Mouse (Mus musculus) liver, embryonic 16.5 days (tissue): ENCODE results near the gene Yipf3. TPM values are rescaled to one million over a fixed set of nuclear protein-coding genes. Genes with fewer than 3 reads are reported as not detected.

Experiments used
- ATAC-seq: fragments of 200-750 bp; cut with Nextera tagmentation; 2 replicates; pipeline ENCODE4 v1.8.0; 2017; ENCODE audit warnings: low read depth, mild to moderate bottlenecking, moderate number of reproducible peaks, moderate library complexity
- H3K27ac ChIP-seq: fragments of 300-500 bp; sonication (generic); 2 replicates; pipeline ENCODE4 v1.5.1; 2014; ENCODE audit warnings: mild to moderate bottlenecking, low read length
- H3K27me3 ChIP-seq: fragments of 300-500 bp; sonication (generic); 2 replicates; pipeline ENCODE4 v1.6.1; 2014; ENCODE audit warnings: low read depth, low read length, mixed read lengths; ENCODE audit not compliant: control insufficient read depth, insufficient read depth
- H3K36me3 ChIP-seq: fragments of 300-500 bp; sonication (generic); 2 replicates; pipeline ENCODE4 v1.6.1; 2014; ENCODE audit warnings: mild to moderate bottlenecking; ENCODE audit not compliant: control insufficient read depth, insufficient read depth
- H3K4me1 ChIP-seq: fragments of 300-500 bp; sonication (generic); 2 replicates; pipeline ENCODE4 v1.6.1; 2014; ENCODE audit warnings: low read depth, low read length, mixed read lengths; ENCODE audit not compliant: control insufficient read depth
- H3K4me2 ChIP-seq: fragments of 300-500 bp; sonication (generic); 2 replicates; pipeline ENCODE4 v1.6.1; 2014; ENCODE audit warnings: low read depth, low read length, mixed read lengths
- H3K4me3 ChIP-seq: fragments of 300-500 bp; sonication (generic); 2 replicates; pipeline ENCODE4 v1.5.1; 2014; ENCODE audit warnings: low read depth, mild to moderate bottlenecking, low read length
- H3K9ac ChIP-seq: fragments of 300-500 bp; sonication (generic); 2 replicates; pipeline ENCODE4 v1.6.1; 2014; ENCODE audit warnings: low read depth, low read length
- H3K9me3 ChIP-seq: fragments of 300-500 bp; sonication (generic); replicated peaks from 2 replicates; pipeline ENCODE4 v1.6.1; 2016; ENCODE audit warnings: low read length; ENCODE audit not compliant: control insufficient read depth
- WGBS: fragments of 180-500 bp; shearing (Covaris S2); extraction: QIAGEN DNeasy Blood & Tissue Kit; methylation state at CpG from one replicate; pipeline ENCODE4 v1.1.7; 2014; ENCODE audit not compliant: insufficient replicate concordance; 5-methylcytosine and 5-hydroxymethylcytosine counted together
- polyA plus RNA-seq: library from polyadenylated mRNA; unstranded; fragments of >200 nt; fragmentation: Nextera tagmentation; extraction: Ambion mirVana; gene quantifications from 2 replicates; pipeline ENCODE4 v1.2.1, GENCODE M21; 2015

Yipf3 gene
- polyA plus RNA-seq, 1 experiment from 2014 or later, result 52.5 TPM

- Histone ChIP-seq H3K9ac (no peak overlapping the region), H3K9me3 (no peaks in the 10 kb centered on the region), H3K36me3 (peaks cover 28% of the 10 kb centered on the region), H3K27ac (no peak overlapping the region), H3K4me2 (no peak overlapping the region), H3K4me1 (peaks cover 10% of the 10 kb centered on the region), H3K27me3 (no peaks in the 10 kb centered on the region), H3K4me3 (no peak overlapping the region)
- ATAC-seq, result peak; percentile 81
- WGBS, result 41% methylated on average over 6 of the region's 6 CpGs
These were observed 10.8 kb upstream of the Yipf3 start for GRCm38 (mm10) chr17:46237079-46237478.

GRCm38 (mm10) chr17:46237480-46237879, 10.4 kb upstream of the Yipf3 start:
- Histone ChIP-seq H3K9me3 (no peaks in the 10 kb centered on the region), H3K4me1 (peaks cover 10% of the 10 kb centered on the region), H3K36me3 (peaks cover 32% of the 10 kb centered on the region), H3K4me3 (no peak overlapping the region), H3K27ac (no peak overlapping the region), H3K4me2 (no peak overlapping the region), H3K9ac (no peak overlapping the region), H3K27me3 (no peaks in the 10 kb centered on the region)
- ATAC-seq, result no peak
- WGBS, result 60% methylated on average over 5 of the region's 5 CpGs

GRCm38 (mm10) chr17:46239516-46240114, 8.3 kb upstream of the Yipf3 start:
- Histone ChIP-seq H3K9ac (no peak overlapping the region), H3K27ac (no peak overlapping the region), H3K4me1 (peaks cover 10% of the 10 kb centered on the region), H3K27me3 (no peaks in the 10 kb centered on the region), H3K4me3 (no peak overlapping the region), H3K9me3 (no peaks in the 10 kb centered on the region), H3K4me2 (no peak overlapping the region), H3K36me3 (peaks cover 47% of the 10 kb centered on the region)
- no peak for ATAC-seq
- 78% methylated on average over 15 of the region's 15 CpGs for WGBS

GRCm38 (mm10) chr17:46241471-46241870, 6.4 kb upstream of the Yipf3 start:
- ATAC-seq, result no peak
- H3K36me3 ChIP-seq, result peaks cover 49% of the 10 kb centered on the region
- no peak overlapping the region for H3K4me3 ChIP-seq
- no peak overlapping the region for H3K27ac ChIP-seq
- no peak overlapping the region for H3K9ac ChIP-seq
- H3K27me3 ChIP-seq, result no peaks in the 10 kb centered on the region
- no peak overlapping the region for H3K4me2 ChIP-seq
- H3K4me1 ChIP-seq, result peaks cover 10% of the 10 kb centered on the region
- 69% methylated on average over 11 of the region's 11 CpGs for WGBS
- no peaks in the 10 kb centered on the region for H3K9me3 ChIP-seq

- no peak for ATAC-seq
- no peaks in the 10 kb centered on the region for H3K27me3 ChIP-seq
- H3K36me3 ChIP-seq, result peaks cover 49% of the 10 kb centered on the region
- no peak overlapping the region for H3K4me3 ChIP-seq
- no peak overlapping the region for H3K9ac ChIP-seq
- WGBS, result 81% methylated on average over 13 of the region's 13 CpGs
- H3K9me3 ChIP-seq, result no peaks in the 10 kb centered on the region
- no peak overlapping the region for H3K27ac ChIP-seq
- peaks cover 11% of the 10 kb centered on the region for H3K4me1 ChIP-seq
- no peak overlapping the region for H3K4me2 ChIP-seq
These were observed 5.6 kb upstream of the Yipf3 start for GRCm38 (mm10) chr17:46242274-46242673.

- 59% methylated on average over 4 of the region's 4 CpGs for WGBS
- no peaks in the 10 kb centered on the region for H3K27me3 ChIP-seq
- no peak overlapping the region for H3K9ac ChIP-seq
These were observed 4.9 kb upstream of the Yipf3 start for GRCm38 (mm10) chr17:46242993-46243392.

GRCm38 (mm10) chr17:46243624-46244023, 4.3 kb upstream of the Yipf3 start:
- WGBS, result 61% methylated on average over 2 of the region's 2 CpGs
- H3K36me3 ChIP-seq, result peaks cover 49% of the 10 kb centered on the region

More at GRCm38 (mm10) chr17:46242993-46243392, 4.9 kb upstream of the Yipf3 start:
- ATAC-seq, result no peak
- Histone ChIP-seq H3K4me1 (peaks cover 10% of the 10 kb centered on the region), H3K9me3 (no peaks in the 10 kb centered on the region), H3K4me2 (no peak overlapping the region), H3K36me3 (peaks cover 49% of the 10 kb centered on the region), H3K4me3 (no peak overlapping the region), H3K27ac (no peak overlapping the region)

GRCm38 (mm10) chr17:46244579-46244978, 3.3 kb upstream of the Yipf3 start:
- no peaks in the 10 kb centered on the region for H3K9me3 ChIP-seq
- H3K4me2 ChIP-seq, result no peak overlapping the region
- H3K36me3 ChIP-seq, result peaks cover 50% of the 10 kb centered on the region
- WGBS, result 76% methylated on average over 10 of the region's 10 CpGs
- H3K27me3 ChIP-seq, result no peaks in the 10 kb centered on the region
- no peak overlapping the region for H3K27ac ChIP-seq
- peaks cover 20% of the 10 kb centered on the region for H3K4me1 ChIP-seq
- no peak overlapping the region for H3K9ac ChIP-seq
- no peak for ATAC-seq
- no peak overlapping the region for H3K4me3 ChIP-seq

More at GRCm38 (mm10) chr17:46243624-46244023, 4.3 kb upstream of the Yipf3 start:
- H3K4me1 ChIP-seq, result peaks cover 11% of the 10 kb centered on the region
- no peak overlapping the region for H3K9ac ChIP-seq
- no peak overlapping the region for H3K27ac ChIP-seq
- no peaks in the 10 kb centered on the region for H3K27me3 ChIP-seq
- H3K4me3 ChIP-seq, result no peak overlapping the region
- ATAC-seq, result no peak
- H3K9me3 ChIP-seq, result no peaks in the 10 kb centered on the region
- H3K4me2 ChIP-seq, result no peak overlapping the region

GRCm38 (mm10) chr17:46248189-46248522, 276 bp downstream of the Yipf3 start:
- H3K27me3 ChIP-seq, result peaks cover under 1% of the 10 kb centered on the region
- peak overlapping the region; percentile 88 for H3K27ac ChIP-seq
- under 1% methylated on average over 37 of the region's 37 CpGs for WGBS
- peak overlapping the region; percentile 99 for H3K9ac ChIP-seq
- H3K4me1 ChIP-seq, result peaks cover 23% of the 10 kb centered on the region
- H3K4me3 ChIP-seq, result peak overlapping the region; percentile 99
- H3K36me3 ChIP-seq, result peaks cover 45% of the 10 kb centered on the region
- ATAC-seq, result peak; percentile 48
- peak overlapping the region; percentile 94 for H3K4me2 ChIP-seq
- no peaks in the 10 kb centered on the region for H3K9me3 ChIP-seq
